Mouse (Mus musculus) adrenal gland, adult 18-20 months (tissue): ENCODE data around the gene Tex48. TPM values are rescaled to one million over a fixed set of nuclear protein-coding genes. Genes with fewer than 3 reads are reported as not detected.

Source experiments
- DNase-seq, 2 experiments: peaks; one replicate each; pipeline ENCODE4 v3.0.0; 2021 to 2022; ENCODE audit warnings: low spot score in 2 of 2
- long read RNA-seq, 2 experiments: library from polyadenylated mRNA; stranded (forward); transcript quantifications; one replicate each; pipeline ENCODE4 v2.0.0; 2021
- total RNA-seq, 2 experiments: library from RNA; stranded (reverse); gene quantifications; 1 replicate in 1 of 2; 2 replicates in 1 of 2; pipeline ENCODE4 v1.2.3; 2021

Gene Tex48
- not detected for total RNA-seq
- long read RNA-seq, experiment 1 = 0 reads
- long read RNA-seq, experiment 2 = 0 reads

DNA sequence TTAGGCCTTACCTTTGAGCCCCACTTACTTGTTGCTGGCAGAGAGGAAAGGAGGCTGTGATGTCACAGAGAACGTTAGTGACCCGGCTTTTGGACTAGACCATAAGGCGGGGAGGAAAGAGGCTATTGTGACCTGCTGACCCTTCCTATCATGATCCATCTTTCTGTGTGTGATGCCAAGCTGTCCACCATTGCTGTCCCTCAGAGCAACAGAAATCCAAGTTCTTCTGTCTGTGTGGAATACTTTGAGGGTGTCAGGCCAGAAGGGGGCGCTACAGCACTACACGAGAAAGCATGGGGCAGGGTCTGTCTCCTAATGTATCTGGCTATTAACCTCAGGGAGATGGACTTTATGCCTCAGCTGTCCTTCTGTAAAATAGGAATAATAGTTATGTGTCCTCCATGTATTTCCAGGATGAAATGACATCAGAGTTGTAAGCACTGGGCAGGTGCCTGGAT, at the start of gene Tex48:
TSS of gene Tex48 (minus strand) at position 51 of the 458 bp plus-strand sequence.
- peak; percentile 13 to 38 for DNase-seq

DNA sequence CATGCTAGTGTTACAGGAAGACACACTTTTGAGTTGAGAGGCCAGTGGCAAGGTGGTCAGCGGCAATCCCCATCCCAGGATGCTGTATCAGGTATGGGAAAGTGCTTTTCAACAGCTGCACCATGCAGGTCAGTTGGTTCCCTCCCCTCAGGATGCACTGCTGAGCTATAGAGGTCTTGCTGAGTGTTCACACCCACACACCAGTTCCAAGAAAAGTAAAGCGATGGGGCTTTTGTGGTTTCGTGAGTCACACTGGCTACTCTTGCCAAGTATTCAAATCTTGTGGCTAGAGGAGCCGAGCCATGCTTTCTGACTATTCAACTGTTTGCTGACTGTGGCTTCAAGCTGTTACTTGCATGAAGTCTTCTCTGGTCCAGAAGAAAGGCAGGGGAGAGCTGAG, 46.0 kb upstream of the Tex48 start:
- DNase-seq = peak; percentile 16 to 20

DNA sequence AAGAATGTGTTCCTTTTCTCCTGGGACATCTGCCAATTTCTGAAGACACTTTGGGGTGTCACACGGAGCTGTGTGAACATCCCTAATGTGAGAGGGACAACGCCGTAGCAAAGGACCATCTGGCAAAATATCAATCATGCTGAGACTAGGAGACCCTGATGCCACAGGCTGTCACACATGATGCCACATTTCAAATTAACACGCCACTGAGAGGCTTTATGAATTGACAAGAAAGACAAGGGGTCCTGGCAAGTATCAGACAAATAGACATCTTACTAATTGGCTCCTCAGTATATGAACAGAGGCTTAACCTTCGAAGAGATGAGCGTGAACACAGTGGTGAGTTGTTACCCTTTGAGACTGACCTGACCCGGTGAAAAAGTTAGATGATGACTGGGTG, 43.5 kb upstream of the Tex48 start:
- no peak for DNase-seq

DNA sequence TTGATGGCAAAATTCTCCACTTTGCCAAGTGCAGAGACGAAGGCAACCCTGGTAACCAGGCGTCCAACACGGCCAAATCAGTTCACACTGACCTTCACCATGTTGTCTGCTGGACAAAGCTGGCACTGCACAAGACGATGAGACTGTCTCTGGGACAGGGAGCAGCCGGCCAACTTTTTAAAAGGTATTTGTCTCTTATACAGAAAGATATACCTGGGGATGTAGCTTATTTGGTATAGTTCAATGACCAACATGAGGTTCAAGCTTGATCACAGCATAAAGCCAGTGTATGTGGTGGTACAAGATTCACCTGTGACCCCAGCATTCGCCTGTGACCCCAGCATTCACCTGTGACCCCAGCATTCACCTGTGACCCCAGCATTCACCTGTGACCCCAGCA, 41.1 kb upstream of the Tex48 start, which contains the start of gene Gm11214:
TSS of gene Gm11214 (minus strand) at position 101 of the 400 bp plus-strand sequence.
- DNase-seq = no peak

DNA sequence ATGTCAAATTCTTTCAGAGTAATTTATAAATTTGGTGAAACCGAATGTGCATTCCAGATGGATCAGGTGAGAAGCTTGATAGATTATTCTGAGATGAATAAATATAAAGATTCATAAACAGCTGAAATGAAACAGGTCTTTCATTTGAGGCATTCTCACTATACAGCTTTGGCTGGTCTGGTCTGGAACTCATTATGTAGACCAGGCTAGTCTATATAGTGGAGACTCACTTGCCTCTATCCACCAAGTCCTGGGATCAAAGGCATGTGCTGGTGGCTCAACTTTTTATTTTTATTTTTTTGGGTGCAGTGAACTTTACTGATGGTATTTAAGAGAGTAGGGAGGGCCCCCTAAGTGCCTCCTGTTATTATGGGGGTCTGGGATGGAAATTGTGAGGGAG, 39.6 kb upstream of the Tex48 start:
- no peak for DNase-seq

DNA sequence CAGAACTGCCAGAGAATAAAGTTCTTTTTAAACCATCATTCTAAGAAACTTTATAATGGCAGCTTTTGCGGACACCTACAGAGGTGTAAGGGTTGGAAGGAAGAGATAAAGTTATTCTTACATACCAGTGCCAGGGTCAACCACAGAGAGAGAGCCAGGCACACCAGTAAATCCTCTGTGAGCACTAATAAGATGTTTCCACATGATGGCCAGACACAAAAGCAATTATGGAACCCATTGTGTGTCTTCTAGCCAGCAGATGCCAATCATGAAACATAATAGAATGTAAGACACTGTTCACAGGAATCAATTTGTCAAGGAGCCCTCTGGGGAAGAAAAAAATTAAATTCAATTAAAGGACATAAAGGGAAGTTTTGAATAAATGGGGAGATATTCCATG, 39.2 kb upstream of the Tex48 start:
- no peak for DNase-seq

DNA sequence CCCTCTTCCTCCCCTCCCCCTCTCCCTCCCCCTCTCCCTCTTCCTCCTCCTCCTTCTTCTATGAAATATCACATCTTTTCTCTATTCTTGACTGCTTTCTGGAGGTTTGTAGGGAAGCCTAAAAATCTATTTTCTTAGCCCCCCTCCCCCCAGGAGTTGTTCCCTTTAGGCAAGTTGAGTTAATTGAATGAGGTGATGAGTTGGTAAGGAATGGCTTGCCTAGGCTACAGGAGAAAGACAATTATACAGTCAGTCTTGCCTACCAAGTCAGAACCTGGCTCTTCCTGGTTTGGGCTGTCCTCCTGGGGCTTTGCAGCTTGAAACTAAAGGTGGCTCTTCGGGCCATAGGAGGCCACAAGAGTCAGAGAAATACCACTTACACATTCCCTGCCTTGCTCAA, 37.5 kb upstream of the Tex48 start:
- DNase-seq = no peak

DNA sequence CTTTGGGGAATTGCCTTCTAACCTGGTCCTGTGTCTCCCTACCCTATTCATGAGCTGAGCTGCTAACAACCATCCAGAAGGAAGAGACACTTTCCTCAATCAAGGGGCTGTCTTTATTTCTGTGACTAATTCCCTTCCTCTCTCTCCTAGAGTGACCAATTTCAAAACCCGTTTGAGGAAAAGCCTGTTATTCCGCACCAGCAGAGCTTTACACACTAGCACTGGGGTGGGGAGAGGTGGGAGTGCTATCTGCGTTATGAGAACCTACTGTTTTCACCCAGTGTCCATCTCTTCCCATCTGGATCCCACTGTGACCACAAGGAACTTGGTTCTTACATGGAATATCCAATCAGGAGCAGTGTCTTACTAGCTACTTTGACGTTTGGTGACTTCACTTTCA, 36.9 kb upstream of the Tex48 start:
- no peak for DNase-seq

DNA sequence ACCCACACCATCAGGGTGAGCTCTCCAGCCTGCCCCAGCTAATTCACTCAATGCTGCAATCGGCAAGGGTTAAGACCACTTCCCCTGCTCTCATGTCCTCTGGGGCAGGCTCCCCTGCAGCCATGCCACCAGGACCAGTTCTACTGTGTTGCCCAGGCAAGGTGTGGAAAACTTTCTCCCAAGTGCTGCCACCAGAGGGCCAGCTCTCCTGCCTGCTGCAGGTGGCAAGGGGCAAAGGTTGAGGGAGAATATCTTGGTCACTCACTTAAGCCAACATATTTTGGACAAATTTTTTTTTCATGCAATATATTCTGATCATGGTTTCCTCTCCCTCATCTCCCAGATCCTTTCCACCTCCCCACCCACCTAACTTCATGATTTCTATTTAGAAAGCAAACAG, 32.2 kb upstream of the Tex48 start:
- DNase-seq = no peak

DNA sequence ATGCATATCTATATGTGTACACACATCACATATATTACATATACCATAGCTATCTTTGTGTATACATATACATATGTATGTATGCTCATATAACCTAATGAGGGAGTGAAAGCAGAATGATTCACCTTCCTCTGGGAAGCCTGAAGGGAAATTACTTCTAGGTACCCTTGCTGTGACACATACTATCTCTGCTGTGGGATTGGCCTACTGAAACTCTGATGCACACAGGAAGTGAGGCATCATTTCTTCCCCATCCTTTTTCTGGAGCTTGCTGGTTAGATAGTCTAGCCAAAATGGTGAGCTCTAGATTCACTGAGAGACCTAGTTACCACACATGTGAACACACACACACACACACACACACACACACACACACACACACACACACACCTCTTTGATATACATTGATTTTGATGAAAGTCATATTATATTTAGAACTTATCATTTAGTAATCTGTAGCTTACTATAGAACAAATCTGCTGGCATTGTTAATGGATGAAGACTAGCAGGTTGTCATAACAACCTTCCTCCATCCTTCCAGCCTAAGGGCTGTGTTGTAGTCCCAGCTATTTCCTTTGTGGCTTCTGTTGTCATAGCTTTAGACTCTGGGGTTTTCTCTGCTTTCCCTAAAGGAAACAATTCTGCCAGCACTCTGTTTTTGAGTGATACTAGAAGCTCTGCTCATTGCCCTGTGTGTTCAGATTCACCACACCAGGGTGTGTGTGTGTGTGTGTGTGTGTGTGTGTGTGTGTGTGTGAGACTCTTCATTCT, 21.9 kb upstream of the Tex48 start:
- DNase-seq = no peak

DNA sequence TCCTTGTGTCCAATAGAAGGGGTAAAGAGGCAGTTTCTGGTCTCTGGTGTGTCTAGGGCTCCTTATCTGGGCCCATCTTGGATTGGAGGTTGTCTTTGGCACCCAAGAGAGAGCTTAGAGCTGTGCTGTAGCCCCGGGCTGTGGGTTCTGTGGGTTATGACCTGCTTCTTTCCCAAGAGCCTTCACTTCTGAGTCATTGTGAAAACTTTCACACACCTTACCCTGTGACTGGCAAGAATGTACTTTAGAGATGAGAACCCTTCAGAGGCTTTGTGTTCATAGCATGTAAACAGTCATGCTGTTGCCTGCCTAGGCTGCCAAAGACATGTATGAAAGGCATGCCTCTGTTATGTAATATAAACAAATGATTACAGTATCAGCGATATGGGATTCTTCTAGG, 17.6 kb upstream of the Tex48 start:
- no peak for DNase-seq

DNA sequence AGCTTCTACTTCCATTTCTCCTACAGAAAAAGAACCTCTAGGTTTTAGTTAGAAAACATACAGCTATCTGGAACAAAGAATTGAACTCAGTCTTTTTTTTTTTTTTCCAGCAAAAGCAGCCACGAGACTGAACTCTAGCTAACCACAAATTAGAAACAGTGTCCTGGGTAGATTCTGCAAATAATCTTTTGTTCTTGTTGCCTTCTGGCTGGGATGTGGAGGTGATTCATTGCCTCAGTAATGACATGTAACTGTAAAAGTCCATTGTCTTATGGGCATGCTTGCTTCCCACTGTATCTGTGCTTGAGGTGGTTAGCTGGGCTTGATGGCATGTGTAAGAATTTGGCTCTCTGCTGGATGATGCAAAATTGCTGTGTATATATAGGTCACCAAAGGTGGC, 16.4 kb upstream of the Tex48 start:
- DNase-seq = no peak

DNA sequence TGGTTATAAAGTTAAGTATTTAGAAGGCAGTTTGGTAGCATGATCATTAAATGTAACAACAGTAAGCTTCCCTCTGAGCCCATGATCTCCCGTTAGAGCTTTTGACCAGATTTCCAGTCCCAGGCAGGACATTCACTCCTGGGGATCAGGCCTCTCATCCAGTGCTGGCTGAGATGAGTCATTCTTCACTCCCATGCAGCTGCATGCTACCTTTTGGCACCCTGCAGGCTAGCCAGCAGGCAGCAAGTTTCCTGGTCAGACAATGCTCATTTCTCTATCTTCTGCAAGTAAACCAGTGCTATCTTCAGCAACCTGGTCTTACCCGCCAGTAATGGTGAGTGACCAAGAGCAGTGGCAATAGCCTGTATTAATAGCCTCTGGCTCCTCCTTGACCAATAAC, 11.0 kb upstream of the Tex48 start:
- DNase-seq = no peak

DNA sequence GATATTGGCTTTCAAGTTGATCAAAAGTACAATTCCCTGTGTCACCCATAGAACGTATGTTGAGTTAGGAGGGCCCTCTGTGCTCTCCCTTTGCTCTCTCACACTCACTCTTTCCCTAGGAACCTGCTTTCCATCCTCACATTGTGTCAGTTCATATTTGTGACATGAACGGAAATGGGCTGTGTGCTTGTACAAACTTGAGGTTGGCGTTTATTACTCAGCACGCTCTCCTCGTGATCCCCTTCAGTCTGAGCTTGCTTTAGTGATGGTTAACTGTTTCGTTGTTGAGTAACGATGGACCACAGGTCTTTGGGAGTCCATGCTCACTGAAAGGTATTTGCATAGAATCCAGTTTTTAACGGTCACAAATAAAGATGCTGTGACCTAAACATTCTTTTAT, 4.9 kb upstream of the Tex48 start:
- DNase-seq = no peak

DNA sequence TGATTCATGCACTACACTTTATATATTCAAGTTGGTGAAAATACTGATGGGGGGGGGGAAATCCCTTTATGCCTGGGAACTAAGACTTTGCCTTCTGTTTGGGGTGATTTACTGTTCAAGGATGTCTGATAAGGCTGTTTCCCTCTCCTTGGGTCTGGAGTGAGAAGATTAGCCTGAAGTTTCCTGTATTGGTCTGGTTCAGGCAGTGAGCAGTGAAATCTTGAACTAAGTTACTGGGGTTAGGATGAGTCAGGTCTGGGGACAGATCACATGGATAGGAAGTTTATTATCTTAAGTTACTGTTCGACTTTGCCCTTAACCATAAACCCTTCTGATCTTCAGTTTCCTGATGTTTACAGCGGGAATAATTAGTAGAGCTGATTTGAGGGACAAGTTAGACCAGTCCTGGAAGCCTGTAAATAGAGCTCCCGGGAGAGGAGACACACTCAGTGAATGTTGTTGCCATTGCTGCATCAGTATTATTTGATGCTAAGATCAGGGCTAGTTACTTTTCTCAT, 3.4 kb upstream of the Tex48 start:
- DNase-seq = no peak

DNA sequence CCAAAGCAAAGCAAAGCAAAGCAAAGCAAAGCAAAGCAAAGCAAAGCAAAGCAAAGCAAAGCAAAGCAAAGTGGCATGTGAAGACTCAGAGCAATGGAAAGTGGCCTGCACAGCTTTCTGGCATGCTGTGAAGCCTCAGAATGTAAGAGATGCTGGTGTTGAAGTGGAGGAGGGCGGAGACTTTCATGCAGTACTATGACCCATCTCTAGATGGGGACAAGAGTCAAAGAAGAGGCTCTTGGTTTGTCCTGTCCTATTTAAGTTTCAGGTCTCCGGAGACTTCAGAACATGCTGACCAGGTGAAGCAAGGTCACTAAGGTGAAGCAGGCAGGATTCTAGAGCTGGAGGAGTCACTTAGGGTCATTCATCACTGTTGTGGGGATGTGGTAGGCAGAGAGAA, 367 bp downstream of the Tex48 start:
- DNase-seq = no peak

DNA sequence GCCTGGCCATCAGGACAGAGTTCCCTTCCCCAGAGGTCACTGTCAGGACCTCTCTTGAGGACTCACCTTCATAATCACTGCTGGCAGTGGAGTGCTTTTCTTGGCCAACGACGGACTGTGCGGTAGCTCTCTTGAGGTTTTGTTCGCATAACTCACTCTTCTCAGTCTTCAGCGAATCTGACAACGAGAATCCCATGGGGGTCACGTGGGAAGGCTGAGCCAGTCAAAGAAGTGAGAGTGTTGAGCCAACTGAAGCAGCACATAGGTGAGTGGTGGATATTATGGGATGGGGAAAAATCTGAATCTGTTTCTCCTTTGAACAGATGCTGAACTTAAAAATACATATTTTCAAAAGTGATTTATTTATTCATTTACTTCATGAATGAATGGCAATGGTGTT, 13.8 kb downstream of the Tex48 start:
- DNase-seq = no peak

DNA sequence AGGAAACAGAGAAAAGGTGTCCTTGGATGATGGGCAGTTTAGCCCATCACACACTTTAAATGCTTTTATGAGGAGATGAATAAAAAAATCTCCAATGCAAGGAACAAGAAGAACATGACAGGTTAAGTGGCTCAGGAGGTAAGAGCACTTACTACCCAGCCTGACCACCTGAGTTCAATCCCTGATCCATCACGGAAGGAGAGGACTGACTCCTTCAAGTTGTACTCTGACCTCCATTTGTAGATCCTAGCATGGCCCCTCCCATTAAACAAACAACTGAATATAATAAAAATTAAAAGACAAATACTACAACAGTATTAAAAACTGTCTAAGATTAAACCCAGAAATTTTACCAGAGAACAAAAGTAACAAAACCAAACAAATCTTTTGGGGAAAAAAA, 16.3 kb downstream of the Tex48 start:
- DNase-seq = no peak

DNA sequence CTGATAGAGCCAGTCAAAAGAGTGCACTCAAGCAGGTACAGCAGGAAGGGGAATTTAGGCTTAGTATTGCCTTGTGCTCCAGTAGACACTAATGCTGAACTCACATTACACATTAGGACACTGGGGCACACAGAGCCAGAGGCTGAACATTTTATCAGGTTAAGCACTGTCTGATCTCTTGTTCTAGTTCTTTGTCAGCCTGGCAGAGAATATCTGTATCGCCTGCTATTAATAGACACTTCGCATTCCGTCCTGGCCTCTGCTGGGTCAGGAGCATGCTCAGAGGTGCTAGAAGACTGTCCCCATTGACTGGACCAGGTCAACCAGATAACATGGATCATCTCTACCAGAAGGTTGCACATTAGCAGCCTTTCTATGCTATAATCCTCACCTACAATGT, 16.7 kb downstream of the Tex48 start:
- no peak for DNase-seq

DNA sequence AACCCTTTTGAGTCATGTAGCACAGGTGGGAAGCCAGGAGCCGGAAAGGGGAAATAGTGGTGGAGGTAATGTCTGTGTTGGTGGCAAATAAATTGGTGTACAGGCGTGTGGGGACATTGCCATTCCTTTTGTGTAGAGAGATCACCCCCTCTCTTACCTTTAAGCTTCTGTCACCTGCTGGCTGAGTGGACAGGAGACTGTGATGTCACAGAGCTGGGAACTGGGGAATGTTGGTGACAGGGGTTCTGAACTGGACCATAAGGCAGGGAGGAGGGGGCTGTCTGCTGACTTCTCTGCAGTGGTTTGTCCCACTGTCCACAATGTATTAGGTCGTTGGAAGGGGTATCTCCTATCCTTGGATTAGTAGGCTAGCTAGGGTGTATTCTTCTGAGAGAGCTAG, 17.3 kb downstream of the Tex48 start, which contains the start of gene Gm11213:
TSS of gene Gm11213 (minus strand) at position 317 of the 400 bp plus-strand sequence.
- no peak for DNase-seq

DNA sequence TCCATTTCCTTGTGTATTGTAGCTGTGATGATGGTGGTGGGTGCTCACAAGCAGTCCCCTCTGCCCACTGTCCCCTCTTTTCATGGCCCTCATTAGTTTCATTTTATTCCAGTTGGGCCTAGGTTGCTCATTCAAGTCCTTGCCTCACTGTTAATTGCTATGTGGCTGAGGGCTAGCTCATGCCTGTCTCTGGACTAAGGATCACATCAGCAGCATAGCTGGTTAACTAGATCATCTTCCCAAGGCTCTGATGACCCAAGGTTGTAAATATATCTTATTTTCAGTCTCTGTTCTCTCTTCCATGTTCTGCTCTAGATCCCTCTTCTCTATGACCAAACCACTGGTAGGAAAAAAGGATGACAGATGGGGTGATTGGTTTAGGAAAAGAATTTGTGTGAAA, 21.0 kb downstream of the Tex48 start:
- no peak for DNase-seq

DNA sequence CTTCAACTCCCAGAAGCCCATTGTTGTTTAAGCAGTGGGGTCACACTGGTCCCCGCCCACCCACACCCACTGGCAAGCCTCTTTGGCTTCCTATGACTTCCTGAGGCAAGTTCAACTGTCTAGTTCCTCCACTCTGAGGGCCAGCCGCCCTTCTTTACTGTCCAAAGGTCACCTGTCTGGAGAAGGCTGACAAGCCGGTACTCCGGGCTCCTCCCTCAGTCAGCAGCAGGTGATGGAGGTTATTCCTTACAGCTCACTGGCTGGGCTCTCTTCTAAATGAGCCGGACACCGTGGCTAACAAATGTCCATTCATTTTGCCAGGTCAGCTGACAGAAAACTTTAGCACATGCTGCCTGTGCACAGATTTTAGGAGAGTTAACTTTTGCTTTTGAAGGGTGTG, 21.4 kb downstream of the Tex48 start:
- DNase-seq = no peak

DNA sequence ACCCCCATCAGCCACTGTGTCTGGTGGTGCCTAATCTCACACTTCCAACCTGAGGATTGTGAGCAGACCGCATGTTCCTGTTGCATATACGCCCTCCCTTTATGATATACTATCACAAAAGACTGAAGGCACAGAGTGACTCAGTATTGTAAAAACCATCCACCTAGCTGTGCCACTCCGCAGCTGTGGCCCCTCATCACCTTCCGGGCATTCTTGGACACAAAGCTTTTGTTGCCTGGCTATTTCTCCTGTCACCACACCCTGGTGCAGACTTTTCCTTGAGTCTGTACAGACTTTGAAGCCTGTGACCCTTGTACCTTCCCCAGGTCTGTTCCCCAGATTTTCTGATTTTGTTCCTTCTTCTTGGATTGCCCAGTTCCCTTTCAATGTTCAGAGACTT, 26.2 kb downstream of the Tex48 start:
- no peak for DNase-seq
